Mouse (Mus musculus): Measurements from ENCODE around the gene Gna15. TPM values are rescaled to one million over a fixed set of nuclear protein-coding genes. Genes with fewer than 3 reads are reported as not detected.

Gna15 gene
- total and polyA plus RNA-seq, 3 experiments: 23.0 to 142 (median 33.0) TPM

DNA sequence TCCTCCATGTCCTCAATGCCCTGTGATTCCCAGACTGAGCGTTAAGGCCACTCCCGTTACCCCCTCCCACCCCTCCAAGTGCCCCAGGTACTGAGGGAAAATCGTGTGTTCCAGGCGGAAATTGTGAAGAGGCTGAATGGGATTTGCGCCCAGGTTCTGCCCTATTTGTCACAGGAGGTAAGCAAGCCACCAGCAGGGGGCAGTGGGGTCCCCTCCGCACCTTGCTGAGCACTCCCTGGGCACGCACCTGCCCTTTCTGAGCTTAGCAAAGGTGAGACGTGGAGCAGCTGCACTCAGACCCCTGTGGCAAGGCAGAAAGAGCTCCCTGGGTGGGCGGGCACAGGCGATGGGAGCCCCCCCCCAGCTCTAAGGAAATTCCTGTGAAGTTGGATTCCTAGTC is 40.7 kb upstream of the Gna15 start:
- no peak for TF ChIP-seq POLR2AphosphoS5 (IDR thresholded peaks at IDR 0.05; ENCODE audit: borderline replicate concordance, low read depth, low read length)
- TF ChIP-seq TBP (IDR thresholded peaks at IDR 0.05; ENCODE audit: low read depth, low read length): no peak
- TF ChIP-seq NRF1 (IDR thresholded peaks at IDR 0.05; ENCODE audit: insufficient read depth, low read depth, low read length, poor library complexity, severe bottlenecking): no peak
- TF ChIP-seq ELF1 (IDR thresholded peaks at IDR 0.05; ENCODE audit: low read depth, low read length): no peak
- TF ChIP-seq BHLHE40 (IDR thresholded peaks at IDR 0.05; ENCODE audit: borderline replicate concordance, low read depth, low read length): no peak
- no peak for TF ChIP-seq MEF2A (IDR thresholded peaks at IDR 0.05; ENCODE audit: extremely low read depth, insufficient replicate concordance, low read depth, low read length, poor library complexity, severe bottlenecking)
- TF ChIP-seq ETS1 (IDR thresholded peaks at IDR 0.05; ENCODE audit: low read depth, low read length): no peak
- peak; percentile 27 for TF ChIP-seq RAD21 (IDR thresholded peaks at IDR 0.05; ENCODE audit: low read depth, low read length)
- TF ChIP-seq CTCF (IDR thresholded peaks at IDR 0.05 in 2 of 3, conservative IDR thresholded peaks at IDR 0.05 in 1 of 3; ENCODE audit: control insufficient read depth in 1 of 3, insufficient read depth in 1 of 3, low read depth in 2 of 3, low read length in 3 of 3, poor library complexity in 1 of 3, severe bottlenecking in 1 of 3): peak; percentile 65 to 85 (median 77)
- TF ChIP-seq TCF12 (IDR thresholded peaks at IDR 0.05; ENCODE audit: low read depth, low read length): no peak
- TF ChIP-seq USF1 (IDR thresholded peaks at IDR 0.05; ENCODE audit: low read depth, low read length): no peak
- peak; percentile 56 for TF ChIP-seq SMC3 (IDR thresholded peaks at IDR 0.05; ENCODE audit: low read depth, low read length)
- TF ChIP-seq MAFK (IDR thresholded peaks at IDR 0.05; ENCODE audit: borderline replicate concordance, low read depth, low read length): no peak
- TF ChIP-seq USF2 (IDR thresholded peaks at IDR 0.05; ENCODE audit: borderline replicate concordance in 1 of 2, insufficient read depth in 1 of 2, low read depth in 1 of 2, low read length in 2 of 2): no peak
- no peak for TF ChIP-seq SIN3A (IDR thresholded peaks at IDR 0.05; ENCODE audit: low read length)
- TF ChIP-seq E2F4 (IDR thresholded peaks at IDR 0.05; ENCODE audit: borderline replicate concordance, low read depth, low read length): no peak
- no peak for TF ChIP-seq RCOR1 (IDR thresholded peaks at IDR 0.05; ENCODE audit: low read depth, low read length)
- no peak for TF ChIP-seq KAT2A (conservative IDR thresholded peaks at IDR 0.05; ENCODE audit: low read depth, low read length)
- no peak for TF ChIP-seq CHD2 (IDR thresholded peaks at IDR 0.05; ENCODE audit: low read length)
- Histone ChIP-seq H3K4me3 (ENCODE audit: control insufficient read depth in 1 of 2, insufficient read depth in 1 of 2, low read depth in 2 of 2, low read length in 2 of 2) (no peak overlapping the region), H3K27ac (ENCODE audit: control insufficient read depth, low read depth, low read length) (no peak overlapping the region), H3K9me3 (replicated peaks; ENCODE audit: insufficient read depth, low read length) (no peaks in the 10 kb centered on the region), H3K4me1 (ENCODE audit: control insufficient read depth in 1 of 2, insufficient read depth in 2 of 2, low read length in 2 of 2) (peaks cover 0 to 9% of the 10 kb centered on the region in 2 experiments; a peak in 2 of 4 replicates), H3K79me2 (ENCODE audit: control insufficient read depth, insufficient read depth, low read length, poor library complexity) (peaks cover 19% of the 10 kb centered on the region), H3K9ac (ENCODE audit: control insufficient read depth, low read depth, low read length, poor library complexity, severe bottlenecking) (no peak overlapping the region), H3K27me3 (ENCODE audit: control insufficient read depth in 1 of 2, insufficient read depth in 2 of 2, low read length in 2 of 2) (no peaks in the 10 kb centered on the region), H3K36me3 (ENCODE audit: control insufficient read depth in 1 of 2, insufficient read depth in 2 of 2, low read length in 2 of 2) (peaks cover 2 to 6% of the 10 kb centered on the region in 2 experiments; a peak in 2 of 4 replicates)
- peak; percentile 58 for DNase-seq (ENCODE audit: low read depth, low spot score)

DNA sequence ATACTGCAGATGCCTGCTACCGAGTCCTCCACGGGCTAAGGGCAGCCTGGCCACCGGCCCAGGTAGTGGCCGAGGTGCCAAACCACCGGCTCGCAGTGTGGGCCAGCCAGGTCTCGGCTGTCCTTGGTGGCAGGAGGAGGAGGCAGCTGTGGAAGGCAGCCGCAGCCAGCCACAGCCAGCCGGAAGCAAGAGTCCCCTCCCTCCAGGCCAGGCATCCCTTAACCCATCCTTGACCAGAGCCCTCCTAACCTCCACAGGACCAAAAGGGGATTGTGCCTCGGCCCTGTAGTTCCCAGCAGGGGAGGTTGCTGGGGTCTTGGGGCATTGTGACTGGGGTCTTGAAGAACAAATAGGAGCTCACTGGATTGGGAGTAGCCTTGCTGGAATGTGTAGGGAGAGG is 40.2 kb upstream of the Gna15 start:
- no peak for DNase-seq (ENCODE audit: low read depth, low spot score)
- H3K9ac ChIP-seq (ENCODE audit: control insufficient read depth, low read depth, low read length, poor library complexity, severe bottlenecking): no peak overlapping the region
- no peak overlapping the region for H3K27ac ChIP-seq (ENCODE audit: control insufficient read depth, low read depth, low read length)
- H3K9me3 ChIP-seq (replicated peaks; ENCODE audit: insufficient read depth, low read length): no peaks in the 10 kb centered on the region
- H3K27me3 ChIP-seq (ENCODE audit: control insufficient read depth in 1 of 2, insufficient read depth in 2 of 2, low read length in 2 of 2): no peaks in the 10 kb centered on the region
- TF ChIP-seq UBTF (IDR thresholded peaks at IDR 0.05; ENCODE audit: borderline replicate concordance, insufficient read depth, low read depth, low read length) (no peak), ETS1 (IDR thresholded peaks at IDR 0.05; ENCODE audit: low read depth, low read length) (no peak), TCF12 (IDR thresholded peaks at IDR 0.05; ENCODE audit: low read depth, low read length) (no peak), NRF1 (IDR thresholded peaks at IDR 0.05; ENCODE audit: insufficient read depth, low read depth, low read length, poor library complexity, severe bottlenecking) (no peak), E2F4 (IDR thresholded peaks at IDR 0.05; ENCODE audit: borderline replicate concordance, low read depth, low read length) (no peak), KAT2A (conservative IDR thresholded peaks at IDR 0.05; ENCODE audit: low read depth, low read length) (no peak), MAFK (IDR thresholded peaks at IDR 0.05; ENCODE audit: borderline replicate concordance, low read depth, low read length) (no peak), NELFE (IDR thresholded peaks at IDR 0.05; ENCODE audit: low read depth, low read length) (no peak), RCOR1 (IDR thresholded peaks at IDR 0.05; ENCODE audit: low read depth, low read length) (no peak), GATA1 (IDR thresholded peaks at IDR 0.05; ENCODE audit: low read depth, low read length) (no peak), TAL1 (IDR thresholded peaks at IDR 0.05; ENCODE audit: low read length) (no peak), CHD2 (IDR thresholded peaks at IDR 0.05; ENCODE audit: low read length) (no peak), MXI1 (IDR thresholded peaks at IDR 0.05; ENCODE audit: low read depth, low read length) (no peak), SMC3 (IDR thresholded peaks at IDR 0.05; ENCODE audit: low read depth, low read length) (no peak), ZC3H11A (IDR thresholded peaks at IDR 0.05; ENCODE audit: low read depth, low read length) (no peak), ZKSCAN1 (IDR thresholded peaks at IDR 0.05; ENCODE audit: low read depth, low read length) (no peak), GABPA (IDR thresholded peaks at IDR 0.05; ENCODE audit: low read depth, low read length) (no peak), BHLHE40 (IDR thresholded peaks at IDR 0.05; ENCODE audit: borderline replicate concordance, low read depth, low read length) (no peak), MAZ (IDR thresholded peaks at IDR 0.05; ENCODE audit: low read depth, low read length) (no peak)
- H3K4me1 ChIP-seq (ENCODE audit: control insufficient read depth in 1 of 2, insufficient read depth in 2 of 2, low read length in 2 of 2): peaks cover 0 to 9% of the 10 kb centered on the region in 2 experiments; a peak in 2 of 4 replicates
- peaks cover 24% of the 10 kb centered on the region for H3K79me2 ChIP-seq (ENCODE audit: control insufficient read depth, insufficient read depth, low read length, poor library complexity)
- no peak overlapping the region for H3K4me3 ChIP-seq (ENCODE audit: control insufficient read depth in 1 of 2, insufficient read depth in 1 of 2, low read depth in 2 of 2, low read length in 2 of 2)
- H3K36me3 ChIP-seq (ENCODE audit: control insufficient read depth in 1 of 2, insufficient read depth in 2 of 2, low read length in 2 of 2): peaks cover 2 to 6% of the 10 kb centered on the region in 2 experiments; a peak in 2 of 4 replicates

All from MEL (cell line).